Mouse (Mus musculus): Measurements from ENCODE around the gene Gm13271.
A peak's percentile ranks its signal among the peaks of the same experiment; 100 is the strongest.
"Not testable (repeated sequence)": the region's sequence is repeated elsewhere in the genome, so short reads cannot be mapped to it uniquely, and the experiment has no call there.

Gene Gm13271

DNA sequence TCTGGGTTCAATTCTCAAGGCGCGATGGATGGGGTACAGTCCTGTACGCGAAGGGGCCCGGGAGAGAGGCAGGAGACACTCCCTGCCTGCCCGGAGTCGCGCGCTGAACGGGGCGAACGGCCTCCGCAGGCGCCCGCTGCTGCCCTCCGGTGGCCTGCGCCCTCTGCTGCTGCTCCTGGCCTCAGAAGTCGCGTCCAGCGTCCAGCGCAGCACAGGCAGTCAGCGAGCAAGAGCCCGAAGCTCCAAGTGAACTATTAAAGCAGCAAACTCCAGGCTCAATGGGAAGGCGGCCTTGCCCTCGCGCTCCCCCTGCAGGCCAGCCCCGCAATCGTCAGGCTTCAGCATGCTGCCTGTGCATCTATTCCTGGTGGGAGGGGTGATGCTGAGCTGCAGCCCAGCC lies 5.8 kb downstream of the Gm13271 start:
- not testable (repeated sequence) for DNase-seq (ENCODE audit: low read depth, low spot score)

DNA sequence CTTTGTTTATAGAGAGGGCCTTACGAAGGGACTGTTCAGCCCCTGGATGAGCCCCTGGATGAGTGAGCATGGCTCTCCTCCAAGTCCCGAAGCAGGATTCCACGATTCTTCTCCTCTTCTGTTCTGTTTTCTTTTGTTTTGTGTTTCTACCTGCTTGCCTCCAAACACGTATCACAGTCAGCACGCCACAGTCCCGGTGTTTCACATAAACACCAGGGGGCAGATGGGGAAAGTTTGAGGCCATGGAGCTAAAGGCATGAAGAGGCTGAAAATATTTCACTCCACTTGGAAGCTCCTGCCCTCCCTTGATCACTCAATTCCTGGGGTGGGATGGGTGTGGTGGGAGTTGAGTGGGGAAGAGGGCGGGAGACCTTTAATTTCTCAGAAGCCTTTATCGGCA lies 7.1 kb downstream of the Gm13271 start:
- not testable (repeated sequence) for DNase-seq (ENCODE audit: low read depth, low spot score)

DNA sequence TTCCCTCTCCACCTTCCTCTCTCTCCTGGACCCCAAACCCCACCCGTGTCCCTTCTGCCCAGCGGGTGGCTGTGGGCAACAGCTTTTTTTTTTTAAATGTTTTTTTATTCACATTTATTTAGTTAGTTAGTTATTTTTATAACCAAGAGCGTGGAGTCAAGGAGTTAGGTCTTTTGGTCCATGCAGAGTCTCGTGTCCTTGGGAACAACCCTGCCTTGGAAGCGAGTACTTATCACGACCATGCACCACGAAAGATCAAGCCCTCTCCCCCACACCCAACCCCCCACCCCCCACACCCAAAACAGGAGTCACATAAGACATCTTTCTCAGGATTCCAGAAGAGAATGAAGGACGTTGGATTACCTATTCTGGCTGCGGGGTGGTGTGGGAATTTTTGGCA lies 7.7 kb downstream of the Gm13271 start:
- DNase-seq (ENCODE audit: low read depth, low spot score), result not testable (repeated sequence)

DNA sequence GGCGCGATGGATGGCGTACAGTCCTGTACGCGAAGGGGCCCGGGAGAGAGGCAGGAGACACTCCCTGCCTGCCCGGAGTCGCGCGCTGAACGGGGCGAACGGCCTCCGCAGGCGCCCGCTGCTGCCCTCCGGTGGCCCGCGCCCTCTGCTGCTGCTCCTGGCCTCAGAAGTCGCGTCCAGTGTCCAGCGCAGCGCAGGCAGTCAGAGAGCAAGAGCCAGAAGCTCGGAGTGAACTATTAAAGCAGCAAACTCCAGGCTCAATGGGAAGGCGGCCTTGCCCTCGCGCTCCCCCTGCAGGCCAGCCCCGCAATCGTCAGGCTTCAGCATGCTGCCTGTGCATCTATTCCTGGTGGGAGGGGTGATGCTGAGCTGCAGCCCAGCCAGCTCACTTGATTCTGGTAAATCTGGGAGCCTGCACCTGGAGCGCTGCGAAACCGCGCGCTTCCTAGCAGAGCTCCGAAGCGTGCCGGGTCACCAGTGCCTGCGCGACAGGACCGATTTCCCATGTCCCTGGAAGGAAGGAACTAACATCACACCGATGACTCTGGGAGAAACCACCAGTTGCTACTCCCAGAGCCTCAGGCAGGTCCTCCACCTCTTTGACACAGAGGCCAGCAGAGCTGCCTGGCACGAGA lies 8.8 kb downstream of the Gm13271 start:
- DNase-seq (ENCODE audit: low read depth, low spot score), result peak; percentile 28

DNA sequence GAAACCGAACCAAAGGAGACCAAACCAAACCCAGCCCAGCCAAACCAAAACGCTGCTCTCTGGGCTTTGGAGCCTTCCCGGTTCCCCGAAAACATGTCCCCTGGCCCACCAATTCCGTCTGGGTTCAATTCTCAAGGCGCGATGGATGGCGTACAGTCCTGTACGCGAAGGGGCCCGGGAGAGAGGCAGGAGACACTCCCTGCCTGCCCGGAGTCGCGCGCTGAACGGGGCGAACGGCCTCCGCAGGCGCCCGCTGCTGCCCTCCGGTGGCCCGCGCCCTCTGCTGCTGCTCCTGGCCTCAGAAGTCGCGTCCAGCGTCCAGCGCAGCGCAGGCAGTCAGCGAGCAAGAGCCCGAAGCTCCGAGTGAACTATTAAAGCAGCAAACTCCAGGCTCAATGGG lies 18.9 kb downstream of the Gm13271 start, which contains the start of gene Gm13290:
Gene Gm13290, plus strand, starts transcription at position 301 of the 400 bp plus-strand sequence.
- DNase-seq (ENCODE audit: low read depth, low spot score), result not testable (repeated sequence)

DNA sequence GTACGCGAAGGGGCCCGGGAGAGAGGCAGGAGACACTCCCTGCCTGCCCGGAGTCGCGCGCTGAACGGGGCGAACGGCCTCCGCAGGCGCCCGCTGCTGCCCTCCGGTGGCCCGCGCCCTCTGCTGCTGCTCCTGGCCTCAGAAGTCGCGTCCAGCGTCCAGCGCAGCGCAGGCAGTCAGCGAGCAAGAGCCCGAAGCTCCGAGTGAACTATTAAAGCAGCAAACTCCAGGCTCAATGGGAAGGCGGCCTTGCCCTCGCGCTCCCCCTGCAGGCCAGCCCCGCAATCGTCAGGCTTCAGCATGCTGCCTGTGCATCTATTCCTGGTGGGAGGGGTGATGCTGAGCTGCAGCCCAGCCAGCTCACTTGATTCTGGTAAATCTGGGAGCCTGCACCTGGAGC lies 22.0 kb downstream of the Gm13271 start, which contains the start of gene Gm13289:
Gene Gm13289, plus strand, starts transcription at position 301 of the 400 bp plus-strand sequence.
- not testable (repeated sequence) for DNase-seq (ENCODE audit: low read depth, low spot score)

DNA sequence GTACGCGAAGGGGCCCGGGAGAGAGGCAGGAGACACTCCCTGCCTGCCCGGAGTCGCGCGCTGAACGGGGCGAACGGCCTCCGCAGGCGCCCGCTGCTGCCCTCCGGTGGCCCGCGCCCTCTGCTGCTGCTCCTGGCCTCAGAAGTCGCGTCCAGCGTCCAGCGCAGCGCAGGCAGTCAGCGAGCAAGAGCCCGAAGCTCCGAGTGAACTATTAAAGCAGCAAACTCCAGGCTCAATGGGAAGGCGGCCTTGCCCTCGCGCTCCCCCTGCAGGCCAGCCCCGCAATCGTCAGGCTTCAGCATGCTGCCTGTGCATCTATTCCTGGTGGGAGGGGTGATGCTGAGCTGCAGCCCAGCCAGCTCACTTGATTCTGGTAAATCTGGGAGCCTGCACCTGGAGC lies 24.9 kb downstream of the Gm13271 start, which contains the start of gene Gm13272:
Gene Gm13272, plus strand, starts transcription at position 301 of the 400 bp plus-strand sequence.
- not testable (repeated sequence) for DNase-seq (ENCODE audit: low read depth, low spot score)

DNA sequence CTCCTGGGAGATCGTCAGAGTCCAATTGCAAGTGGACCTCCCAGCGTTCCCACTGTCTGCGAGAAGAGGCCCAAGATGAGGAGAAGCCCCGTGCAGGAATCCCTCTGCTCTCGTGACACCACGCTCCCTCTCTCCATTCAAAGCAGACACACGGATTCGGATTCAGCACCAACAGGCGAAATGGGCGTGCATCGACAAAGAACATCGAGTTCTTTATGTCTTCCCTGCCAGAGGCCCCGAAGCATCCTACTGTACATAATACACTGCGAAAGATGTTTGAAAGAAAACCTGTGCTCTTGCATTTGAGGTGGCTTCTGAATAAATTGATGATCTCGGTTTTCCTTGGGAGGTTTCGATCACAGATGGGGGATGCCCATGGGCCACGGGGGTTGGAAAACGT lies 25.7 kb downstream of the Gm13271 start:
- not testable (repeated sequence) for DNase-seq (ENCODE audit: low read depth, low spot score)

DNA sequence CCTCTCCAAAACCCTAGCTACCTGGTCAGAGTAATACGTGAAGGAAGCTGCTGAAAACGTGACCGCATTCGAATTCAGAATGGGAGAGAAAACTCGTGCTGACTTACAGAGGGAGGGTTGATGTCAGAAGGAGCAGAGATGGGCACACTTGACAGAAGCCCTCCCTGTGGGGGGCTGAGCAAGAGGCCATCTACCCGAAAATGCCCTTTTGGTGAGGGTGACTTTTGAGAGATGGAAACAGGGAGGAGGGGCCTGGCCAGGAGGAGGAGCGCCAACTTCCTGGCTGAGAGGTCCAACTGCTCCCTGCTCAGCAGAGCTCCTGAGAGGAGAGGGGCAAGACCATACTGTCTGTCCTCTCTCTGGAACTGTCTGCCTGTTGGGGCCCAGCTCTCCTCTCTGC lies 27.2 kb downstream of the Gm13271 start, which contains the start of gene Ifnz:
Gene Ifnz, plus strand, starts transcription at position 301 of the 400 bp plus-strand sequence.
- not testable (repeated sequence) for DNase-seq (ENCODE audit: low read depth, low spot score)

DNA sequence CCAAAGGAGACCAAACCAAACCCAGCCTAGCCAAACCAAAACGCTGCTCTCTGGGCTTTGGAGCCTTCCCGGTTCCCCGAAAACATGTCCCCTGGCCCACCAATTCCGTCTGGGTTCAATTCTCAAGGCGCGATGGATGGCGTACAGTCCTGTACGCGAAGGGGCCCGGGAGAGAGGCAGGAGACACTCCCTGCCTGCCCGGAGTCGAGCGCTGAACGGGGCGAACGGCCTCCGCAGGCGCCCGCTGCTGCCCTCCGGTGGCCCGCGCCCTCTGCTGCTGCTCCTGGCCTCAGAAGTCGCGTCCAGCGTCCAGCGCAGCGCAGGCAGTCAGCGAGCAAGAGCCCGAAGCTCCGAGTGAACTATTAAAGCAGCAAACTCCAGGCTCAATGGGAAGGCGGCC lies 27.7 kb downstream of the Gm13271 start:
- not testable (repeated sequence) for DNase-seq (ENCODE audit: low read depth, low spot score)

DNA sequence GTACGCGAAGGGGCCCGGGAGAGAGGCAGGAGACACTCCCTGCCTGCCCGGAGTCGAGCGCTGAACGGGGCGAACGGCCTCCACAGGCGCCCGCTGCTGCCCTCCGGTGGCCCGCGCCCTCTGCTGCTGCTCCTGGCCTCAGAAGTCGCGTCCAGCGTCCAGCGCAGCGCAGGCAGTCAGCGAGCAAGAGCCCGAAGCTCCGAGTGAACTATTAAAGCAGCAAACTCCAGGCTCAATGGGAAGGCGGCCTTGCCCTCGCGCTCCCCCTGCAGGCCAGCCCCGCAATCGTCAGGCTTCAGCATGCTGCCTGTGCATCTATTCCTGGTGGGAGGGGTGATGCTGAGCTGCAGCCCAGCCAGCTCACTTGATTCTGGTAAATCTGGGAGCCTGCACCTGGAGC lies 30.7 kb downstream of the Gm13271 start, which contains the start of gene Gm13276:
Gene Gm13276, plus strand, starts transcription at position 301 of the 400 bp plus-strand sequence.
- DNase-seq (ENCODE audit: low read depth, low spot score), result not testable (repeated sequence)

DNA sequence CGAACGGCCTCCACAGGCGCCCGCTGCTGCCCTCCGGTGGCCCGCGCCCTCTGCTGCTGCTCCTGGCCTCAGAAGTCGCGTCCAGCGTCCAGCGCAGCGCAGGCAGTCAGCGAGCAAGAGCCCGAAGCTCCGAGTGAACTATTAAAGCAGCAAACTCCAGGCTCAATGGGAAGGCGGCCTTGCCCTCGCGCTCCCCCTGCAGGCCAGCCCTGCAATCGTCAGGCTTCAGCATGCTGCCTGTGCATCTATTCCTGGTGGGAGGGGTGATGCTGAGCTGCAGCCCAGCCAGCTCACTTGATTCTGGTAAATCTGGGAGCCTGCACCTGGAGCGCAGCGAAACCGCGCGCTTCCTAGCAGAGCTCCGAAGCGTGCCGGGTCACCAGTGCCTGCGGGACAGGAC lies 33.7 kb downstream of the Gm13271 start, which contains the start of gene Gm13277:
Gene Gm13277, plus strand, starts transcription at position 231 of the 400 bp plus-strand sequence.
- DNase-seq (ENCODE audit: low read depth, low spot score), result not testable (repeated sequence)

DNA sequence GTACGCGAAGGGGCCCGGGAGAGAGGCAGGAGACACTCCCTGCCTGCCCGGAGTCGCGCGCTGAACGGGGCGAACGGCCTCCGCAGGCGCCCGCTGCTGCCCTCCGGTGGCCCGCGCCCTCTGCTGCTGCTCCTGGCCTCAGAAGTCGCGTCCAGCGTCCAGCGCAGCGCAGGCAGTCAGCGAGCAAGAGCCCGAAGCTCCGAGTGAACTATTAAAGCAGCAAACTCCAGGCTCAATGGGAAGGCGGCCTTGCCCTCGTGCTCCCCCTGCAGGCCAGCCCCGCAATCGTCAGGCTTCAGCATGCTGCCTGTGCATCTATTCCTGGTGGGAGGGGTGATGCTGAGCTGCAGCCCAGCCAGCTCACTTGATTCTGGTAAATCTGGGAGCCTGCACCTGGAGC lies 36.6 kb downstream of the Gm13271 start, which contains the start of gene Gm13278:
Gene Gm13278, plus strand, starts transcription at position 301 of the 400 bp plus-strand sequence.
- not testable (repeated sequence) for DNase-seq (ENCODE audit: low read depth, low spot score)

DNA sequence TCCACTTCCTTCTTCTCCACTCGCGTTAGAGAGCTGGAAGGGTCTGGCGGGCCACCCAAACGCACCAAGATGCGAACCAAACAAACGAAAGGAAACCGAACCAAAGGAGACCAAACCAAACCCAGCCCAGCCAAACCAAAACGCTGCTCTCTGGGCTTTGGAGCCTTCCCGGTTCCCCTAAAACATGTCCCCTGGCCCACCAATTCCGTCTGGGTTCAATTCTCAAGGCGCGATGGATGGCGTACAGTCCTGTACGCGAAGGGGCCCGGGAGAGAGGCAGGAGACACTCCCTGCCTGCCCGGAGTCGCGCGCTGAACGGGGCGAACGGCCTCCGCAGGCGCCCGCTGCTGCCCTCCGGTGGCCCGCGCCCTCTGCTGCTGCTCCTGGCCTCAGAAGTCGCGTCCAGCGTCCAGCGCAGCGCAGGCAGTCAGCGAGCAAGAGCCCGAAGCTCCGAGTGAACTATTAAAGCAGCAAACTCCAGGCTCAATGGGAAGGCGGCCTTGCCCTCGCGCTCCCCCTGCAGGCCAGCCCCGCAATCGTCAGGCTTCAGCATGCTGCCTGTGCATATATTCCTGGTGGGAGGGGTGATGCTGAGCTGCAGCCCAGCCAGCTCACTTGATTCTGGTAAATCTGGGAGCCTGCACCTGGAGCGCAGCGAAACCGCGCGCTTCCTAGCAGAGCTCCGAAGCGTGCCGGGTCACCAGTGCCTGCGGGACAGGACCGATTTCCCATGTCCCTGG lies 39.4 kb downstream of the Gm13271 start, which contains the start of gene Gm13275:
Gene Gm13275, plus strand, starts transcription at position 552 of the 740 bp plus-strand sequence.
- not testable (repeated sequence) for DNase-seq (ENCODE audit: low read depth, low spot score)

DNA sequence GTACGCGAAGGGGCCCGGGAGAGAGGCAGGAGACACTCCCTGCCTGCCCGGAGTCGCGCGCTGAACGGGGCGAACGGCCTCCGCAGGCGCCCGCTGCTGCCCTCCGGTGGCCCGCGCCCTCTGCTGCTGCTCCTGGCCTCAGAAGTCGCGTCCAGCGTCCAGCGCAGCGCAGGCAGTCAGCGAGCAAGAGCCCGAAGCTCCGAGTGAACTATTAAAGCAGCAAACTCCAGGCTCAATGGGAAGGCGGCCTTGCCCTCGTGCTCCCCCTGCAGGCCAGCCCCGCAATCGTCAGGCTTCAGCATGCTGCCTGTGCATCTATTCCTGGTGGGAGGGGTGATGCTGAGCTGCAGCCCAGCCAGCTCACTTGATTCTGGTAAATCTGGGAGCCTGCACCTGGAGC lies 42.4 kb downstream of the Gm13271 start, which contains the start of gene Gm13279:
Gene Gm13279, plus strand, starts transcription at position 301 of the 400 bp plus-strand sequence.
- DNase-seq (ENCODE audit: low read depth, low spot score), result not testable (repeated sequence)

DNA sequence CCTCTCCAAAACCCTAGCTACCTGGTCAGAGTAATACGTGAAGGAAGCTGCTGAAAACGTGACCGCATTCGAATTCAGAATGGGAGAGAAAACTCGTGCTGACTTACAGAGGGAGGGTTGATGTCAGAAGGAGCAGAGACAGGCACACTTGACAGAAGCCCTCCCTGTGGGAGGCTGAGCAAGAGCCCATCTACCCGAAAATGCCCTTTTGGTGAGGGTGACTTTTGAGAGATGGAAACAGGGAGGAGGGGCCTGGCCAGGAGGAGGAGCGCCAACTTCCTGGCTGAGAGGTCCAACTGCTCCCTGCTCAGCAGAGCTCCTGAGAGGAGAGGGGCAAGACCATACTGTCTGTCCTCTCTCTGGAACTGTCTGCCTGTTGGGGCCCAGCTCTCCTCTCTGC lies 44.7 kb downstream of the Gm13271 start, which contains the start of gene Gm13285:
Gene Gm13285, plus strand, starts transcription at position 301 of the 400 bp plus-strand sequence.
- DNase-seq (ENCODE audit: low read depth, low spot score), result not testable (repeated sequence)

DNA sequence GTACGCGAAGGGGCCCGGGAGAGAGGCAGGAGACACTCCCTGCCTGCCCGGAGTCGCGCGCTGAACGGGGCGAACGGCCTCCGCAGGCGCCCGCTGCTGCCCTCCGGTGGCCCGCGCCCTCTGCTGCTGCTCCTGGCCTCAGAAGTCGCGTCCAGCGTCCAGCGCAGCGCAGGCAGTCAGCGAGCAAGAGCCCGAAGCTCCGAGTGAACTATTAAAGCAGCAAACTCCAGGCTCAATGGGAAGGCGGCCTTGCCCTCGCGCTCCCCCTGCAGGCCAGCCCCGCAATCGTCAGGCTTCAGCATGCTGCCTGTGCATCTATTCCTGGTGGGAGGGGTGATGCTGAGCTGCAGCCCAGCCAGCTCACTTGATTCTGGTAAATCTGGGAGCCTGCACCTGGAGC lies 48.3 kb downstream of the Gm13271 start, which contains the start of gene Gm13287:
Gene Gm13287, plus strand, starts transcription at position 301 of the 400 bp plus-strand sequence.
- not testable (repeated sequence) for DNase-seq (ENCODE audit: low read depth, low spot score)
